In the genomic region with DNA sequence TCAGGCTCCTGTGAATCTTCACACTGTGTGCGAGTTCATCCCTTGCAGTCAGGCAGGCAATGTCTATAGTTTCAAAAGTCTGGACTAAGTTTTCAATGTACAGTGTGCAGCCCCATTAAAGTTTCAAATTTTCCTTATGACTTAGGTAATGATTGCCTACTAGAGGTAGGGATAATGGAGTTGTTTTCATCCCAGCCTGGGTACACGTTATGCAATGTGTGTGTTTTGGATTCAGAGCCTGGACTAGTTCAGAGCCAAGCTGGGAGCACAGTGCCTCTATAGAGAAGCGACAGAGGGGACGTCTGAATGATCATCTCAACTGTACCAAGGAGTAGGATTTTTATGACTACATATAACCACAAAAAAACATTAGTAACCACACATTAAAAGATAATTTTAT, we compare ENCODE assay signal across 22 mouse cellular contexts. TPM values are rescaled to one million over a fixed set of nuclear protein-coding genes. Genes with fewer than 3 reads are reported as not detected.
DNase-seq lines count a peak whose midpoint lies in the region; ATAC-seq lines count a peak whose summit lies in the region.
"Had no signal": no experiment of that assay in that cellular context is flagged by ENCODE, and none has a peak within 500 bp of the region (broad histone marks: within the 10 kb centered on the region; RNA-seq: fewer than 3 reads in every experiment).

No protein-coding gene starts in this region.

- peaks cover 2% of the 10 kb centered on the region; the same call in 1 of the 2 replicates for H3K4me1 ChIP-seq in limb, embryonic 15.5 days
- peaks cover 12% of the 10 kb centered on the region for H3K4me1 ChIP-seq in limb, embryonic 10.5 days
- no peaks in the 10 kb centered on the region for H3K4me1 ChIP-seq in liver, embryonic 15.5 days (replicated peaks)
- no peaks in the 10 kb centered on the region for H3K4me1 ChIP-seq in liver, embryonic 16.5 days (ENCODE audit: control insufficient read depth, low read depth, low read length)
- H3K4me1 ChIP-seq in forebrain, embryonic 15.5 days = no peaks in the 10 kb centered on the region
- H3K4me1 ChIP-seq: embryonic facial prominence, embryonic 12.5 days; embryonic facial prominence, embryonic 15.5 days; forebrain, embryonic 12.5 days; hindbrain, embryonic 12.5 days; hindbrain, embryonic 15.5 days had no signal

- H3K4me2 ChIP-seq in limb, embryonic 15.5 days = no peak overlapping the region
- H3K4me2 ChIP-seq in liver, embryonic 15.5 days = no peak overlapping the region
- no peak overlapping the region for H3K4me2 ChIP-seq in liver, embryonic 16.5 days (ENCODE audit: low read depth, low read length)
- no peak overlapping the region for H3K4me2 ChIP-seq in forebrain, embryonic 15.5 days (replicated peaks)
- H3K4me2 ChIP-seq: embryonic facial prominence, embryonic 12.5 days; embryonic facial prominence, embryonic 15.5 days; forebrain, embryonic 12.5 days; heart, embryonic 11.5 days; hindbrain, embryonic 12.5 days; hindbrain, embryonic 15.5 days had no signal

- no peak overlapping the region for H3K4me3 ChIP-seq in limb, embryonic 15.5 days
- no peak overlapping the region for H3K4me3 ChIP-seq in limb, embryonic 10.5 days
- H3K4me3 ChIP-seq in liver, embryonic 15.5 days (replicated peaks) = no peak overlapping the region
- no peak overlapping the region for H3K4me3 ChIP-seq in liver, embryonic 16.5 days (ENCODE audit: low read depth, low read length)
- no peak overlapping the region for H3K4me3 ChIP-seq in forebrain, embryonic 15.5 days
- H3K4me3 ChIP-seq: embryonic facial prominence, embryonic 12.5 days; embryonic facial prominence, embryonic 15.5 days; forebrain, embryonic 12.5 days; hindbrain, embryonic 12.5 days; hindbrain, embryonic 15.5 days had no signal

- H3K27me3 ChIP-seq in limb, embryonic 15.5 days = no peaks in the 10 kb centered on the region
- no peaks in the 10 kb centered on the region for H3K27me3 ChIP-seq in limb, embryonic 10.5 days (ENCODE audit: low read depth, poor library complexity, severe bottlenecking)
- H3K27me3 ChIP-seq in liver, embryonic 15.5 days = no peaks in the 10 kb centered on the region
- no peaks in the 10 kb centered on the region for H3K27me3 ChIP-seq in liver, embryonic 16.5 days (ENCODE audit: control insufficient read depth, insufficient read depth, low read depth, low read length)
- no peaks in the 10 kb centered on the region for H3K27me3 ChIP-seq in forebrain, embryonic 15.5 days
- H3K27me3 ChIP-seq: embryonic facial prominence, embryonic 12.5 days; embryonic facial prominence, embryonic 15.5 days; forebrain, embryonic 12.5 days; hindbrain, embryonic 12.5 days; hindbrain, embryonic 15.5 days had no signal

- 49% methylated on average over 4 of the region's 4 CpGs for WGBS in limb, embryonic 15.5 days
- WGBS in limb, embryonic 10.5 days = 90% methylated on average over 4 of the region's 4 CpGs
- WGBS in liver, embryonic 15.5 days (ENCODE audit: insufficient replicate concordance) = 58% methylated on average over 4 of the region's 4 CpGs
- 56% methylated on average over 4 of the region's 4 CpGs for WGBS in liver, embryonic 16.5 days (ENCODE audit: insufficient replicate concordance)
- 82% methylated on average over 4 of the region's 4 CpGs for WGBS in forebrain, embryonic 15.5 days

- no peak overlapping the region for H3K27ac ChIP-seq in limb, embryonic 15.5 days
- H3K27ac ChIP-seq in limb, embryonic 10.5 days = no peak overlapping the region
- no peak overlapping the region for H3K27ac ChIP-seq in liver, embryonic 15.5 days (replicated peaks)
- H3K27ac ChIP-seq in liver, embryonic 16.5 days (ENCODE audit: low read length) = no peak overlapping the region
- H3K27ac ChIP-seq in forebrain, embryonic 15.5 days (replicated peaks) = no peak overlapping the region
- H3K27ac ChIP-seq: embryonic facial prominence, embryonic 12.5 days; embryonic facial prominence, embryonic 15.5 days; forebrain, embryonic 12.5 days; hindbrain, embryonic 12.5 days; hindbrain, embryonic 15.5 days had no signal

- H3K9ac ChIP-seq in limb, embryonic 15.5 days = no peak overlapping the region
- no peak overlapping the region for H3K9ac ChIP-seq in liver, embryonic 15.5 days
- H3K9ac ChIP-seq in liver, embryonic 16.5 days (ENCODE audit: low read depth, low read length) = no peak overlapping the region
- no peak overlapping the region for H3K9ac ChIP-seq in forebrain, embryonic 15.5 days (replicated peaks)
- H3K9ac ChIP-seq: embryonic facial prominence, embryonic 12.5 days; embryonic facial prominence, embryonic 15.5 days; forebrain, embryonic 12.5 days; hindbrain, embryonic 12.5 days; hindbrain, embryonic 15.5 days had no signal

- peak; percentile 82 for ATAC-seq in limb, embryonic 15.5 days (ENCODE audit: insufficient number of reproducible peaks, low FRiP score, low TSS enrichment, low read depth)
- peak; percentile 40; the same call in 1 of the 2 replicates for ATAC-seq in liver, embryonic 15.5 days (ENCODE audit: insufficient read depth)
- peak; percentile 84 for ATAC-seq in liver, embryonic 16.5 days (ENCODE audit: low read depth)
- no peak for ATAC-seq in forebrain, embryonic 15.5 days (replicated peaks)
- ATAC-seq: forebrain, embryonic 16.5 days had no signal

- no peak for DNase-seq in limb, embryonic 10.5 days (ENCODE audit: low spot score)
- no peak for DNase-seq in liver
- no peak for DNase-seq in cerebellum, postnatal 36 days
- no peak for DNase-seq in adrenal gland, adult 18-20 months (ENCODE audit: low spot score in 2 of 2)
- DNase-seq: adrenal gland, adult 8-10 months; adrenal gland, postnatal 25 days; cerebellum, adult 11-12 months; cerebellum, adult 8-10 months; cerebellum, postnatal 10 days; gastrocnemius, postnatal 10 days; gastrocnemius, postnatal 36 days had no signal

- H3K36me3 ChIP-seq in limb, embryonic 15.5 days = no peaks in the 10 kb centered on the region
- no peaks in the 10 kb centered on the region for H3K36me3 ChIP-seq in limb, embryonic 10.5 days
- H3K36me3 ChIP-seq in liver, embryonic 15.5 days (replicated peaks) = no peaks in the 10 kb centered on the region
- no peaks in the 10 kb centered on the region for H3K36me3 ChIP-seq in liver, embryonic 16.5 days (ENCODE audit: control insufficient read depth, insufficient read depth)
- no peaks in the 10 kb centered on the region for H3K36me3 ChIP-seq in forebrain, embryonic 15.5 days
- H3K36me3 ChIP-seq: embryonic facial prominence, embryonic 12.5 days; embryonic facial prominence, embryonic 15.5 days; forebrain, embryonic 12.5 days; hindbrain, embryonic 12.5 days; hindbrain, embryonic 15.5 days had no signal

- H3K9me3 ChIP-seq in limb, embryonic 15.5 days = no peaks in the 10 kb centered on the region
- H3K9me3 ChIP-seq in limb, embryonic 10.5 days (replicated peaks) = no peaks in the 10 kb centered on the region
- H3K9me3 ChIP-seq in liver, embryonic 15.5 days (replicated peaks) = no peaks in the 10 kb centered on the region
- no peaks in the 10 kb centered on the region; the same call in 1 of the 2 replicates for H3K9me3 ChIP-seq in liver, embryonic 16.5 days (replicated peaks; ENCODE audit: control insufficient read depth, low read length)
- H3K9me3 ChIP-seq in forebrain, embryonic 15.5 days = peaks cover 3% of the 10 kb centered on the region; the same call in 1 of the 2 replicates
- H3K9me3 ChIP-seq: embryonic facial prominence, embryonic 15.5 days; hindbrain, embryonic 15.5 days had no signal

RNA-seq across cellular contexts. Expression of a gene that starts 15.9 kb away (rescaled TPM):
- 33.7 and 37.8 TPM in 2 replicates for polyA plus RNA-seq in limb, embryonic 15.5 days (2015; fragmentation: Nextera tagmentation; extraction: Ambion mirVana)
- polyA plus RNA-seq in limb, embryonic 10.5 days (2016; fragmentation: Nextera tagmentation; extraction: Ambion mirVana) = 43.9 and 44.0 TPM in 2 replicates
- polyA plus RNA-seq in liver, embryonic 15.5 days (2015; fragmentation: Nextera tagmentation; extraction: Ambion mirVana) = 10.1 and 10.6 TPM in 2 replicates
- polyA plus RNA-seq in liver, embryonic 16.5 days (2015; fragmentation: Nextera tagmentation; extraction: Ambion mirVana) = 9.5 and 11.5 TPM in 2 replicates
- 10 to 100 TPM; 13.0 to 17.6 TPM for total RNA-seq in adrenal gland, adult 18-20 months (2021)
- 27.8 and 30.6 TPM in 2 replicates for polyA plus RNA-seq in forebrain, embryonic 15.5 days (2015; fragmentation: Nextera tagmentation; extraction: Ambion mirVana)
